Mouse (Mus musculus): ENCODE results near the gene Tspoap1. TPM values are rescaled to one million over a fixed set of nuclear protein-coding genes. Genes with fewer than 3 reads are reported as not detected.

The Tspoap1 gene
- polyA plus RNA-seq, 1 experiment from 2014 or later: 1.5 TPM

GRCm38 (mm10) chr11:87763988-87764876 is 3.9 kb downstream of the Tspoap1 start:
- H3K27me3 ChIP-seq (ENCODE audit: insufficient read depth, poor library complexity, severe bottlenecking): peaks cover 95% of the 10 kb centered on the region
- no peaks in the 10 kb centered on the region for H3K36me3 ChIP-seq
- WGBS: 1% methylated on average over 65 of the region's 65 CpGs
- H3K4me1 ChIP-seq: peaks cover 25% of the 10 kb centered on the region
- peak overlapping the region; percentile 62 for H3K4me3 ChIP-seq
- peak overlapping the region; percentile 59 for H3K27ac ChIP-seq
- DNase-seq (ENCODE audit: low spot score): peak; percentile 75
- H3K9me3 ChIP-seq: no peaks in the 10 kb centered on the region

- WGBS: 71% methylated on average over 4 of the region's 4 CpGs
- Histone ChIP-seq H3K4me1 (peaks cover 12% of the 10 kb centered on the region), H3K4me3 (no peak overlapping the region), H3K27me3 (ENCODE audit: insufficient read depth, poor library complexity, severe bottlenecking) (peaks cover 66% of the 10 kb centered on the region), H3K9me3 (no peaks in the 10 kb centered on the region), H3K36me3 (no peaks in the 10 kb centered on the region), H3K27ac (no peak overlapping the region)
- no peak for DNase-seq (ENCODE audit: low spot score)
Measured at GRCm38 (mm10) chr11:87768745-87769144, 8.4 kb downstream of the Tspoap1 start.

GRCm38 (mm10) chr11:87770989-87771388 is 10.6 kb downstream of the Tspoap1 start:
- no peak overlapping the region for H3K4me3 ChIP-seq
- no peaks in the 10 kb centered on the region for H3K4me1 ChIP-seq
- peaks cover 59% of the 10 kb centered on the region for H3K27me3 ChIP-seq (ENCODE audit: insufficient read depth, poor library complexity, severe bottlenecking)
- no peak for DNase-seq (ENCODE audit: low spot score)
- no peaks in the 10 kb centered on the region for H3K9me3 ChIP-seq
- no peak overlapping the region for H3K27ac ChIP-seq
- H3K36me3 ChIP-seq: no peaks in the 10 kb centered on the region
- WGBS: 51% methylated on average over 3 of the region's 3 CpGs

- 82% methylated on average over 3 of the region's 3 CpGs for WGBS
Measured at GRCm38 (mm10) chr11:87772354-87772753, 12.0 kb downstream of the Tspoap1 start.

GRCm38 (mm10) chr11:87778100-87778765 is 17.9 kb downstream of the Tspoap1 start:
- Histone ChIP-seq H3K27me3 (ENCODE audit: insufficient read depth, poor library complexity, severe bottlenecking) (peaks cover 88% of the 10 kb centered on the region), H3K36me3 (no peaks in the 10 kb centered on the region), H3K4me1 (peaks cover 22% of the 10 kb centered on the region), H3K4me3 (peak overlapping the region; percentile 56), H3K9me3 (no peaks in the 10 kb centered on the region), H3K27ac (peak overlapping the region; percentile 56)
- WGBS: 7% methylated on average over 31 of the region's 32 CpGs
- DNase-seq (ENCODE audit: low spot score): peak; percentile 90

More at GRCm38 (mm10) chr11:87772354-87772753, 12.0 kb downstream of the Tspoap1 start:
- Histone ChIP-seq H3K4me3 (no peak overlapping the region), H3K9me3 (no peaks in the 10 kb centered on the region), H3K27me3 (ENCODE audit: insufficient read depth, poor library complexity, severe bottlenecking) (peaks cover 59% of the 10 kb centered on the region), H3K4me1 (peaks cover 1% of the 10 kb centered on the region), H3K27ac (no peak overlapping the region), H3K36me3 (no peaks in the 10 kb centered on the region)
- no peak for DNase-seq (ENCODE audit: low spot score)

- Histone ChIP-seq H3K36me3 (no peaks in the 10 kb centered on the region), H3K9me3 (no peaks in the 10 kb centered on the region), H3K4me3 (peak overlapping the region; percentile 56), H3K27me3 (ENCODE audit: insufficient read depth, poor library complexity, severe bottlenecking) (peaks cover 93% of the 10 kb centered on the region), H3K27ac (peak overlapping the region; percentile 56; the same call in 1 of the 2 replicates), H3K4me1 (peaks cover 22% of the 10 kb centered on the region)
- DNase-seq (ENCODE audit: low spot score): no peak
- 30% methylated on average over 12 of the region's 12 CpGs for WGBS
Measured at GRCm38 (mm10) chr11:87778915-87779314, 18.6 kb downstream of the Tspoap1 start.

GRCm38 (mm10) chr11:87779392-87779791 is 19.1 kb downstream of the Tspoap1 start:
- H3K36me3 ChIP-seq: no peaks in the 10 kb centered on the region
- no peaks in the 10 kb centered on the region for H3K9me3 ChIP-seq
- no peak overlapping the region for H3K4me3 ChIP-seq
- no peak for DNase-seq (ENCODE audit: low spot score)
- 0 out of 2 replicates have a peak overlapping the region, but pooled peaks have one; percentile 1 for H3K27ac ChIP-seq
- WGBS: 78% methylated on average over 4 of the region's 4 CpGs
- H3K27me3 ChIP-seq (ENCODE audit: insufficient read depth, poor library complexity, severe bottlenecking): peaks cover 93% of the 10 kb centered on the region
- H3K4me1 ChIP-seq: peaks cover 22% of the 10 kb centered on the region

- no peak for DNase-seq (ENCODE audit: low spot score)
- H3K27me3 ChIP-seq (ENCODE audit: insufficient read depth, poor library complexity, severe bottlenecking): peaks cover 88% of the 10 kb centered on the region
- 81% methylated on average over 8 of the region's 8 CpGs for WGBS
Measured at GRCm38 (mm10) chr11:87780130-87780529, 19.8 kb downstream of the Tspoap1 start.

GRCm38 (mm10) chr11:87790088-87790487 is 29.7 kb downstream of the Tspoap1 start:
- H3K36me3 ChIP-seq: no peaks in the 10 kb centered on the region
- no peak overlapping the region for H3K4me3 ChIP-seq
- 0 out of 2 replicates have a peak, but pooled peaks cover 7% of the 10 kb centered on the region for H3K27me3 ChIP-seq (ENCODE audit: insufficient read depth, poor library complexity, severe bottlenecking)
- no peaks in the 10 kb centered on the region for H3K9me3 ChIP-seq
- no peak for DNase-seq (ENCODE audit: low spot score)
- 82% methylated on average over 6 of the region's 6 CpGs for WGBS
- no peak overlapping the region for H3K27ac ChIP-seq
- H3K4me1 ChIP-seq: peaks cover 2% of the 10 kb centered on the region; the same call in 1 of the 2 replicates

More at GRCm38 (mm10) chr11:87780130-87780529, 19.8 kb downstream of the Tspoap1 start:
- Histone ChIP-seq H3K27ac (no peak overlapping the region), H3K4me3 (no peak overlapping the region), H3K9me3 (no peaks in the 10 kb centered on the region), H3K4me1 (peaks cover 22% of the 10 kb centered on the region), H3K36me3 (no peaks in the 10 kb centered on the region)

GRCm38 (mm10) chr11:87793460-87793859 is 33.1 kb downstream of the Tspoap1 start, which contains the start of gene Mpo:
Gene Mpo, plus strand, starts transcription at chr11:87793581.
- Histone ChIP-seq H3K9me3 (no peaks in the 10 kb centered on the region), H3K4me3 (no peak within 1 kb of the TSS), H3K4me1 (peaks cover 17% of the 10 kb centered on the region), H3K27ac (no peak within 1 kb of the TSS), H3K27me3 (ENCODE audit: insufficient read depth, poor library complexity, severe bottlenecking) (peaks cover 11% of the 10 kb centered on the region; the same call in 1 of the 2 replicates), H3K36me3 (no peaks in the 10 kb centered on the region)
- no peak for DNase-seq (ENCODE audit: low spot score)
- WGBS: 33% methylated on average over 3 of the region's 3 CpGs

GRCm38 (mm10) chr11:87801711-87802275 is 41.5 kb downstream of the Tspoap1 start:
- H3K4me1 ChIP-seq: peaks cover 14% of the 10 kb centered on the region
- DNase-seq (ENCODE audit: low spot score): no peak
- H3K4me3 ChIP-seq: no peak overlapping the region
- peaks cover 22% of the 10 kb centered on the region; the same call in 1 of the 2 replicates for H3K27me3 ChIP-seq (ENCODE audit: insufficient read depth, poor library complexity, severe bottlenecking)
- no peak overlapping the region for H3K27ac ChIP-seq
- no peaks in the 10 kb centered on the region for H3K36me3 ChIP-seq
- no peaks in the 10 kb centered on the region for H3K9me3 ChIP-seq
- 80% methylated on average over 22 of the region's 22 CpGs for WGBS

GRCm38 (mm10) chr11:87802621-87803020 is 42.3 kb downstream of the Tspoap1 start:
- no peak for DNase-seq (ENCODE audit: low spot score)
- Histone ChIP-seq H3K4me3 (no peak overlapping the region), H3K27ac (0 out of 2 replicates have a peak overlapping the region, but pooled peaks have one; percentile 16), H3K36me3 (no peaks in the 10 kb centered on the region), H3K9me3 (no peaks in the 10 kb centered on the region), H3K4me1 (peaks cover 6% of the 10 kb centered on the region; the same call in 1 of the 2 replicates), H3K27me3 (ENCODE audit: insufficient read depth, poor library complexity, severe bottlenecking) (peaks cover 22% of the 10 kb centered on the region; the same call in 1 of the 2 replicates)
- WGBS: 49% methylated on average over 14 of the region's 14 CpGs
